Mouse (Mus musculus) small intestine, adult 2 months (tissue): ENCODE data around the gene Yars.

Experiments used
- CTCF ChIP-seq: fragments of 200-500 bp; IDR thresholded peaks from 2 replicates; pipeline ENCODE4 v1.5.1; 2012; ENCODE audit warnings: low read depth, mild to moderate bottlenecking, control low read depth, inconsistent platforms, low read length, moderate library complexity, mixed read lengths; ENCODE audit not compliant: insufficient replicate concordance, insufficient read length; ENCODE audit errors: extremely low read depth
- POLR2A ChIP-seq: fragments of 200-500 bp; IDR thresholded peaks from 2 replicates; pipeline ENCODE4 v1.6.1; 2012; ENCODE audit warnings: low read depth, mild to moderate bottlenecking, control low read depth, inconsistent platforms, low read length, moderate library complexity

GRCm38 (mm10) chr4:129190538-129190937 is 978 bp downstream of the Yars start:
- no peak for TF ChIP-seq CTCF
- no peak for TF ChIP-seq POLR2A
